Mouse (Mus musculus) heart, embryonic 13.5 days (tissue): ENCODE results near the gene Plekhm2. TPM values are rescaled to one million over a fixed set of nuclear protein-coding genes. Genes with fewer than 3 reads are reported as not detected.

Experiments
- ATAC-seq: fragments of 200-750 bp; cut with Nextera tagmentation; 2 replicates; pipeline ENCODE4 v1.8.0; 2017; ENCODE audit warnings: moderate TSS enrichment; ENCODE audit not compliant: insufficient number of reproducible peaks, low FRiP score, low TSS enrichment; ENCODE audit errors: extremely low read depth
- H3K27ac ChIP-seq: fragments of 300-500 bp; sonication (generic); replicated peaks from 2 replicates; pipeline ENCODE4 v1.5.1; 2015; ENCODE audit warnings: moderate library complexity, mild to moderate bottlenecking, inconsistent platforms
- H3K27me3 ChIP-seq: fragments of 300-500 bp; sonication (generic); replicated peaks from 2 replicates; pipeline ENCODE4 v1.6.1; 2015; ENCODE audit warnings: mild to moderate bottlenecking, inconsistent platforms
- H3K36me3 ChIP-seq: fragments of 300-500 bp; sonication (generic); 2 replicates; pipeline ENCODE4 v1.6.1; 2015; ENCODE audit warnings: mild to moderate bottlenecking, inconsistent platforms
- H3K4me1 ChIP-seq: fragments of 300-500 bp; sonication (generic); 2 replicates; pipeline ENCODE4 v1.6.1; 2015; ENCODE audit warnings: inconsistent platforms
- H3K4me2 ChIP-seq: fragments of 300-500 bp; sonication (generic); 2 replicates; pipeline ENCODE4 v1.6.1; 2015; ENCODE audit warnings: inconsistent platforms, mild to moderate bottlenecking, moderate library complexity
- H3K4me3 ChIP-seq: fragments of 300-500 bp; sonication (generic); 2 replicates; pipeline ENCODE4 v1.5.1; 2015; ENCODE audit warnings: moderate library complexity, mild to moderate bottlenecking, inconsistent platforms
- H3K9ac ChIP-seq: fragments of 300-500 bp; sonication (generic); 2 replicates; pipeline ENCODE4 v1.6.1; 2015; ENCODE audit warnings: inconsistent platforms, mild to moderate bottlenecking, moderate library complexity
- H3K9me3 ChIP-seq: fragments of 300-500 bp; sonication (generic); 2 replicates; pipeline ENCODE4 v1.6.1; 2016; ENCODE audit warnings: inconsistent platforms
- WGBS: fragments of 180-500 bp; shearing (Covaris S2); methylation state at CpG from one replicate; pipeline ENCODE4 v1.1.7; 2015; ENCODE audit warnings: mixed read lengths; 5-methylcytosine and 5-hydroxymethylcytosine counted together
- polyA plus RNA-seq: library from polyadenylated mRNA; unstranded; fragments of >200 nt; fragmentation: Nextera tagmentation; extraction: Ambion mirVana; gene quantifications from 2 replicates; pipeline ENCODE4 v1.2.1, GENCODE M21; 2015

Plekhm2 gene
- polyA plus RNA-seq: 4.9 and 5.1 TPM in 2 replicates

- H3K27me3 ChIP-seq: no peaks in the 10 kb centered on the region
- no peaks in the 10 kb centered on the region for H3K9me3 ChIP-seq
- WGBS: 55% methylated on average over 8 of the region's 8 CpGs
- H3K4me3 ChIP-seq: peak within 1 kb of the TSS; percentile 95
- H3K4me2 ChIP-seq: peak within 1 kb of the TSS; percentile 88
- peaks cover 24% of the 10 kb centered on the region for H3K36me3 ChIP-seq
- peak within 1 kb of the TSS; percentile 98 for H3K9ac ChIP-seq
- H3K27ac ChIP-seq: peak within 1 kb of the TSS; percentile 91
- H3K4me1 ChIP-seq: peaks cover 20% of the 10 kb centered on the region
- ATAC-seq: no peak; the same call in 1 of the 2 replicates
Observed at GRCm38 (mm10) chr4:141664799-141665198, at the start of gene Plekhm2. Gene Plekhm2 (minus strand): TSS chr4:141664899.

GRCm38 (mm10) chr4:141713598-141714142, 49.0 kb upstream of the Plekhm2 start:
- Histone ChIP-seq H3K9me3 (no peaks in the 10 kb centered on the region), H3K4me3 (no peak overlapping the region), H3K27ac (no peak overlapping the region), H3K27me3 (no peaks in the 10 kb centered on the region), H3K4me2 (no peak overlapping the region), H3K4me1 (peaks cover 30% of the 10 kb centered on the region), H3K9ac (no peak overlapping the region), H3K36me3 (peaks cover 65% of the 10 kb centered on the region)
- WGBS: 85% methylated on average over 5 of the region's 5 CpGs
- no peak for ATAC-seq

- H3K4me1 ChIP-seq: peaks cover 22% of the 10 kb centered on the region
- H3K27me3 ChIP-seq: no peaks in the 10 kb centered on the region
- ATAC-seq: no peak
- H3K27ac ChIP-seq: no peak overlapping the region
- H3K4me3 ChIP-seq: no peak overlapping the region
- H3K36me3 ChIP-seq: peaks cover 75% of the 10 kb centered on the region
- H3K9ac ChIP-seq: no peak overlapping the region
- H3K4me2 ChIP-seq: no peak overlapping the region
- no peaks in the 10 kb centered on the region for H3K9me3 ChIP-seq
- 82% methylated on average over 1 of the region's 1 CpGs for WGBS
Observed at GRCm38 (mm10) chr4:141711250-141711649, 46.6 kb upstream of the Plekhm2 start.

GRCm38 (mm10) chr4:141708971-141709370, 44.3 kb upstream of the Plekhm2 start:
- no peak overlapping the region for H3K27ac ChIP-seq
- no peaks in the 10 kb centered on the region for H3K9me3 ChIP-seq
- WGBS: 94% methylated on average over 2 of the region's 2 CpGs
- H3K4me1 ChIP-seq: 0 out of 2 replicates have a peak, but pooled peaks cover under 1% of the 10 kb centered on the region
- H3K36me3 ChIP-seq: peaks cover 97% of the 10 kb centered on the region
- H3K4me2 ChIP-seq: no peak overlapping the region
- H3K9ac ChIP-seq: no peak overlapping the region
- no peak overlapping the region for H3K4me3 ChIP-seq
- H3K27me3 ChIP-seq: no peaks in the 10 kb centered on the region
- no peak for ATAC-seq

GRCm38 (mm10) chr4:141708005-141708404, 43.3 kb upstream of the Plekhm2 start:
- Histone ChIP-seq H3K9ac (no peak overlapping the region), H3K4me3 (no peak overlapping the region), H3K27me3 (no peaks in the 10 kb centered on the region), H3K4me2 (no peak overlapping the region), H3K27ac (no peak overlapping the region), H3K36me3 (peaks cover 100% of the 10 kb centered on the region), H3K4me1 (no peaks in the 10 kb centered on the region), H3K9me3 (no peaks in the 10 kb centered on the region)
- 90% methylated on average over 7 of the region's 7 CpGs for WGBS
- no peak for ATAC-seq

- ATAC-seq: no peak
- Histone ChIP-seq H3K4me2 (no peak overlapping the region), H3K9ac (no peak overlapping the region), H3K36me3 (peaks cover 100% of the 10 kb centered on the region), H3K4me1 (no peaks in the 10 kb centered on the region), H3K27me3 (no peaks in the 10 kb centered on the region), H3K4me3 (no peak overlapping the region), H3K27ac (no peak overlapping the region), H3K9me3 (no peaks in the 10 kb centered on the region)
- WGBS: 71% methylated on average over 4 of the region's 4 CpGs
Observed at GRCm38 (mm10) chr4:141705331-141705730, 40.6 kb upstream of the Plekhm2 start.

GRCm38 (mm10) chr4:141704625-141705024, 39.9 kb upstream of the Plekhm2 start:
- Histone ChIP-seq H3K4me3 (no peak overlapping the region), H3K27me3 (no peaks in the 10 kb centered on the region), H3K9me3 (no peaks in the 10 kb centered on the region), H3K27ac (no peak overlapping the region), H3K9ac (no peak overlapping the region), H3K36me3 (peaks cover 100% of the 10 kb centered on the region), H3K4me1 (no peaks in the 10 kb centered on the region), H3K4me2 (no peak overlapping the region)
- ATAC-seq: no peak
- WGBS: 89% methylated on average over 2 of the region's 2 CpGs

- Histone ChIP-seq H3K36me3 (peaks cover 100% of the 10 kb centered on the region), H3K4me3 (no peak overlapping the region), H3K27me3 (no peaks in the 10 kb centered on the region), H3K27ac (no peak overlapping the region), H3K4me1 (0 out of 2 replicates have a peak, but pooled peaks cover 2% of the 10 kb centered on the region), H3K4me2 (no peak overlapping the region), H3K9me3 (no peaks in the 10 kb centered on the region), H3K9ac (no peak overlapping the region)
- WGBS: 96% methylated on average over 8 of the region's 8 CpGs
- no peak for ATAC-seq
Observed at GRCm38 (mm10) chr4:141694719-141695118, 30.0 kb upstream of the Plekhm2 start.

GRCm38 (mm10) chr4:141688505-141688904, 23.8 kb upstream of the Plekhm2 start:
- Histone ChIP-seq H3K27me3 (no peaks in the 10 kb centered on the region), H3K9ac (no peak overlapping the region), H3K4me2 (no peak overlapping the region), H3K27ac (no peak overlapping the region), H3K36me3 (peaks cover 92% of the 10 kb centered on the region), H3K4me3 (no peak overlapping the region), H3K4me1 (peaks cover 17% of the 10 kb centered on the region), H3K9me3 (no peaks in the 10 kb centered on the region)
- WGBS: 89% methylated on average over 8 of the region's 8 CpGs
- no peak for ATAC-seq

GRCm38 (mm10) chr4:141686525-141686924, 21.8 kb upstream of the Plekhm2 start:
- no peak for ATAC-seq
- peaks cover 83% of the 10 kb centered on the region for H3K36me3 ChIP-seq
- no peak overlapping the region for H3K9ac ChIP-seq
- WGBS: 69% methylated on average over 8 of the region's 8 CpGs
- no peaks in the 10 kb centered on the region for H3K27me3 ChIP-seq
- peaks cover 37% of the 10 kb centered on the region for H3K4me1 ChIP-seq
- H3K4me2 ChIP-seq: no peak overlapping the region
- H3K9me3 ChIP-seq: no peaks in the 10 kb centered on the region
- no peak overlapping the region for H3K27ac ChIP-seq
- H3K4me3 ChIP-seq: no peak overlapping the region

GRCm38 (mm10) chr4:141686093-141686492, 21.4 kb upstream of the Plekhm2 start:
- no peak overlapping the region for H3K4me2 ChIP-seq
- H3K36me3 ChIP-seq: peaks cover 79% of the 10 kb centered on the region
- H3K9me3 ChIP-seq: no peaks in the 10 kb centered on the region
- H3K4me3 ChIP-seq: no peak overlapping the region
- WGBS: 83% methylated on average over 3 of the region's 3 CpGs
- no peak for ATAC-seq
- H3K9ac ChIP-seq: no peak overlapping the region
- H3K27ac ChIP-seq: no peak overlapping the region
- H3K4me1 ChIP-seq: peaks cover 41% of the 10 kb centered on the region
- H3K27me3 ChIP-seq: no peaks in the 10 kb centered on the region

- Histone ChIP-seq H3K4me3 (no peak within 1 kb of the TSS), H3K4me2 (no peak within 1 kb of the TSS), H3K36me3 (peaks cover 73% of the 10 kb centered on the region), H3K9me3 (no peaks in the 10 kb centered on the region), H3K27me3 (no peaks in the 10 kb centered on the region), H3K9ac (no peak within 1 kb of the TSS), H3K4me1 (peaks cover 47% of the 10 kb centered on the region), H3K27ac (0 out of 2 replicates have a peak within 1 kb of the TSS, but pooled peaks have one; percentile 67)
- no peak for ATAC-seq
- 92% methylated on average over 6 of the region's 6 CpGs for WGBS
Observed at GRCm38 (mm10) chr4:141685499-141685898, 20.8 kb upstream of the Plekhm2 start, which contains the start of gene Rsc1a1. Gene Rsc1a1 (minus strand): TSS chr4:141685599.
